Mouse (Mus musculus): ENCODE results near the gene Hdac4. TPM values are rescaled to one million over a fixed set of nuclear protein-coding genes. Genes with fewer than 3 reads are reported as not detected.

Hdac4 gene
- polyA plus RNA-seq, 1 experiment = 15.4 TPM

GRCm38 (mm10) chr1:92130470-92131100 lies 64.9 kb downstream of the Hdac4 start:
- no peak for DNase-seq (ENCODE audit: low spot score)

GRCm38 (mm10) chr1:92129751-92130150 lies 65.7 kb downstream of the Hdac4 start:
- no peak for DNase-seq (ENCODE audit: low spot score)

GRCm38 (mm10) chr1:92127785-92128184 lies 67.7 kb downstream of the Hdac4 start:
- no peak for DNase-seq (ENCODE audit: low spot score)

GRCm38 (mm10) chr1:92127366-92127765 lies 68.1 kb downstream of the Hdac4 start:
- no peak for DNase-seq (ENCODE audit: low spot score)

- DNase-seq (ENCODE audit: low spot score) = no peak
Measured at GRCm38 (mm10) chr1:92124497-92125201, 70.8 kb downstream of the Hdac4 start.

GRCm38 (mm10) chr1:92119303-92119702 lies 76.2 kb downstream of the Hdac4 start:
- DNase-seq (ENCODE audit: low spot score) = no peak

GRCm38 (mm10) chr1:92117597-92117996 lies 77.9 kb downstream of the Hdac4 start:
- DNase-seq (ENCODE audit: low spot score) = no peak

GRCm38 (mm10) chr1:92116169-92116568 lies 79.3 kb downstream of the Hdac4 start:
- DNase-seq (ENCODE audit: low spot score) = no peak

GRCm38 (mm10) chr1:92114091-92114490 lies 81.4 kb downstream of the Hdac4 start:
- DNase-seq (ENCODE audit: low spot score) = no peak

GRCm38 (mm10) chr1:92113243-92114009 lies 82.1 kb downstream of the Hdac4 start:
- no peak for DNase-seq (ENCODE audit: low spot score)

- DNase-seq (ENCODE audit: low spot score) = no peak
Measured at GRCm38 (mm10) chr1:92112591-92112990, 82.9 kb downstream of the Hdac4 start.

GRCm38 (mm10) chr1:92111551-92111950 lies 83.9 kb downstream of the Hdac4 start:
- DNase-seq (ENCODE audit: low spot score) = no peak

- DNase-seq (ENCODE audit: low spot score) = no peak
Measured at GRCm38 (mm10) chr1:92111026-92111425, 84.5 kb downstream of the Hdac4 start.

GRCm38 (mm10) chr1:92109221-92109620 lies 86.3 kb downstream of the Hdac4 start:
- DNase-seq (ENCODE audit: low spot score) = no peak

- DNase-seq (ENCODE audit: low spot score) = no peak
Measured at GRCm38 (mm10) chr1:92108556-92108955, 86.9 kb downstream of the Hdac4 start.

GRCm38 (mm10) chr1:92107996-92108395 lies 87.5 kb downstream of the Hdac4 start:
- no peak for DNase-seq (ENCODE audit: low spot score)

GRCm38 (mm10) chr1:92107521-92107920 lies 88.0 kb downstream of the Hdac4 start:
- no peak for DNase-seq (ENCODE audit: low spot score)

- no peak for DNase-seq (ENCODE audit: low spot score)
Measured at GRCm38 (mm10) chr1:92106486-92107160, 88.9 kb downstream of the Hdac4 start.

GRCm38 (mm10) chr1:92104718-92105117 lies 90.8 kb downstream of the Hdac4 start:
- DNase-seq (ENCODE audit: low spot score) = no peak

GRCm38 (mm10) chr1:92103971-92104370 lies 91.5 kb downstream of the Hdac4 start:
- DNase-seq (ENCODE audit: low spot score) = no peak

GRCm38 (mm10) chr1:92103377-92103776 lies 92.1 kb downstream of the Hdac4 start:
- DNase-seq (ENCODE audit: low spot score) = no peak

- no peak for DNase-seq (ENCODE audit: low spot score)
Measured at GRCm38 (mm10) chr1:92102825-92103224, 92.7 kb downstream of the Hdac4 start.

Measured in urinary bladder, adult 2 months (tissue).